Mouse (Mus musculus): Measurements from ENCODE around the gene Cnksr3. TPM values are rescaled to one million over a fixed set of nuclear protein-coding genes. Genes with fewer than 3 reads are reported as not detected.
A peak's percentile ranks its signal among the peaks of the same experiment; 100 is the strongest.

Cnksr3 gene
- polyA plus RNA-seq, 1 experiment from 2014 or later = 5.9 TPM

GRCm38 (mm10) chr10:7118258-7119077, 93.6 kb downstream of the Cnksr3 start:
- H3K27me3 ChIP-seq (replicated peaks) = no peaks in the 10 kb centered on the region
- 53% methylated on average over 10 of the region's 10 CpGs for WGBS
- no peak overlapping the region for H3K9ac ChIP-seq
- H3K27ac ChIP-seq (replicated peaks) = peak overlapping the region; percentile 78
- H3K9me3 ChIP-seq = no peaks in the 10 kb centered on the region
- H3K4me1 ChIP-seq = peaks cover 18% of the 10 kb centered on the region
- H3K4me2 ChIP-seq = peak overlapping the region; percentile 22; the same call in 1 of the 2 replicates
- peaks cover 29% of the 10 kb centered on the region for H3K36me3 ChIP-seq
- no peak overlapping the region for H3K4me3 ChIP-seq
- peak; percentile 77 for ATAC-seq (ENCODE audit: extremely low read depth, insufficient number of reproducible peaks, low FRiP score, low TSS enrichment)

GRCm38 (mm10) chr10:7117785-7118184, 94.3 kb downstream of the Cnksr3 start:
- 33% methylated on average over 7 of the region's 7 CpGs for WGBS

GRCm38 (mm10) chr10:7114796-7115195, 97.2 kb downstream of the Cnksr3 start:
- no peak overlapping the region for H3K9ac ChIP-seq
- no peak overlapping the region for H3K27ac ChIP-seq (replicated peaks)

More at GRCm38 (mm10) chr10:7117785-7118184, 94.3 kb downstream of the Cnksr3 start:
- no peaks in the 10 kb centered on the region for H3K27me3 ChIP-seq (replicated peaks)
- peaks cover 28% of the 10 kb centered on the region for H3K36me3 ChIP-seq
- no peaks in the 10 kb centered on the region for H3K9me3 ChIP-seq
- ATAC-seq (ENCODE audit: extremely low read depth, insufficient number of reproducible peaks, low FRiP score, low TSS enrichment) = peak; percentile 22; the same call in 1 of the 2 replicates
- peak overlapping the region; percentile 19; the same call in 1 of the 2 replicates for H3K9ac ChIP-seq
- H3K4me1 ChIP-seq = peaks cover 18% of the 10 kb centered on the region
- no peak overlapping the region for H3K4me2 ChIP-seq
- H3K4me3 ChIP-seq = no peak overlapping the region
- peak overlapping the region; percentile 78 for H3K27ac ChIP-seq (replicated peaks)

DNA sequence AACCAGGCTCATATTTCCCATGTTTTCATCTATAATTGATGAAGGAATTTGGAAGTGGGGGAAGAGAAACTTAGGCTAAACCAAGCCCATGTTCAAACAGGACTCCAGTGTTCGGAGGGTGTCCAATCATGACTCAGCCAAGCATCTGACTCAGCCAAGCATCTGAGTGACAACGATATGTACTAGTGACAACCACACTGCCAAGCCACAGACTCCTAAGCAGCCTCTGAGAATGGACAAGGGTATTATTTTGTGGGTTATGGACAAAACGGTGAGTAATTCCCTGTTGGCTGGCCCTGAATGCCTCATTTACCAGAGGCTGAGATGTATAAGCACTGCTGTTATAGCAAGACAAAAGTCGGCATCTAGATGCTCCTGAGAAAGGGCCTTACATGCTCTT, 98.3 kb downstream of the Cnksr3 start:
- Histone ChIP-seq H3K4me3 (no peak overlapping the region), H3K27ac (replicated peaks) (no peak overlapping the region)

More at GRCm38 (mm10) chr10:7114796-7115195, 97.2 kb downstream of the Cnksr3 start:
- no peak for ATAC-seq (ENCODE audit: extremely low read depth, insufficient number of reproducible peaks, low FRiP score, low TSS enrichment)
- 83% methylated on average over 5 of the region's 5 CpGs for WGBS
- Histone ChIP-seq H3K4me2 (no peak overlapping the region), H3K9me3 (no peaks in the 10 kb centered on the region), H3K36me3 (peaks cover 9% of the 10 kb centered on the region), H3K27me3 (replicated peaks) (no peaks in the 10 kb centered on the region), H3K4me3 (no peak overlapping the region), H3K4me1 (peaks cover 18% of the 10 kb centered on the region)

GRCm38 (mm10) chr10:7113144-7113543, 98.9 kb downstream of the Cnksr3 start:
- no peak overlapping the region for H3K27ac ChIP-seq (replicated peaks)
- no peak overlapping the region for H3K4me2 ChIP-seq
- ATAC-seq (ENCODE audit: extremely low read depth, insufficient number of reproducible peaks, low FRiP score, low TSS enrichment) = no peak
- H3K9me3 ChIP-seq = no peaks in the 10 kb centered on the region
- no peak overlapping the region for H3K4me3 ChIP-seq
- H3K9ac ChIP-seq = no peak overlapping the region
- peaks cover 6% of the 10 kb centered on the region for H3K4me1 ChIP-seq
- 70% methylated on average over 1 of the region's 1 CpGs for WGBS
- H3K36me3 ChIP-seq = peaks cover 4% of the 10 kb centered on the region; the same call in 1 of the 2 replicates
- no peaks in the 10 kb centered on the region for H3K27me3 ChIP-seq (replicated peaks)

More for the DNA sequence above, 98.3 kb downstream of the Cnksr3 start:
- H3K9me3 ChIP-seq = no peaks in the 10 kb centered on the region
- no peak overlapping the region for H3K4me2 ChIP-seq
- peaks cover 12% of the 10 kb centered on the region for H3K4me1 ChIP-seq
- H3K9ac ChIP-seq = no peak overlapping the region
- no peaks in the 10 kb centered on the region for H3K27me3 ChIP-seq (replicated peaks)
- WGBS = 78% methylated on average over 4 of the region's 4 CpGs
- ATAC-seq (ENCODE audit: extremely low read depth, insufficient number of reproducible peaks, low FRiP score, low TSS enrichment) = no peak
- H3K36me3 ChIP-seq = peaks cover 4% of the 10 kb centered on the region; the same call in 1 of the 2 replicates

DNA sequence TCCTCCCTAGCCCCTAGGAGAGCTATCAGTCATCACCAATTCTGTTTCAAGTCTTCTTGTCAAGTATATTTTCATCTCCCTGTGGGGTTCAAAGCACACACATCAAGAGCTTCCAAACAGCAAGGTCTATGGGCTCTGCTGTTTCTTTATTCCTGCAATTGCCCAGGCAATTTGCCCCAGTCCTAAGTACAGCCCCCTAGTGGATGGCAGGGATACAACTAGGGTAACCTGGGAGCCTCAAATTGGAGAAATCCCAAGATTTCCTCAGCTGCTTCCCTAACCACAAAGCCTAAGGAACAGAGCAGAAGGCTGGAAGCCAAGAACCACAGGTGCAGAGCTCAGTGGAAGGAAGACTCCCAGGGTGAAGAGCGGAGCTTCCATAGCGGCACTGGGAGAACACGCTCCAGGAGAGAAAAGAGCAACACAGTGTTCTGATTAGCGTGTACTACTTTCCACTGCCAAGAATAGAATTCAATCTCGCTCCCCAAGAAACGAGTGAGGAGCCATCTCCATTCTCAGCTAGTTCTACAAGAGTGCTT, 100.5 kb downstream of the Cnksr3 start:
- no peak for ATAC-seq (ENCODE audit: extremely low read depth, insufficient number of reproducible peaks, low FRiP score, low TSS enrichment)
- Histone ChIP-seq H3K9ac (no peak overlapping the region), H3K4me1 (no peaks in the 10 kb centered on the region), H3K27me3 (replicated peaks) (no peaks in the 10 kb centered on the region), H3K27ac (replicated peaks) (no peak overlapping the region), H3K36me3 (peaks cover 1% of the 10 kb centered on the region; the same call in 1 of the 2 replicates), H3K9me3 (peaks cover 3% of the 10 kb centered on the region; the same call in 1 of the 2 replicates), H3K4me2 (no peak overlapping the region), H3K4me3 (no peak overlapping the region)
- WGBS = 72% methylated on average over 6 of the region's 6 CpGs

DNA sequence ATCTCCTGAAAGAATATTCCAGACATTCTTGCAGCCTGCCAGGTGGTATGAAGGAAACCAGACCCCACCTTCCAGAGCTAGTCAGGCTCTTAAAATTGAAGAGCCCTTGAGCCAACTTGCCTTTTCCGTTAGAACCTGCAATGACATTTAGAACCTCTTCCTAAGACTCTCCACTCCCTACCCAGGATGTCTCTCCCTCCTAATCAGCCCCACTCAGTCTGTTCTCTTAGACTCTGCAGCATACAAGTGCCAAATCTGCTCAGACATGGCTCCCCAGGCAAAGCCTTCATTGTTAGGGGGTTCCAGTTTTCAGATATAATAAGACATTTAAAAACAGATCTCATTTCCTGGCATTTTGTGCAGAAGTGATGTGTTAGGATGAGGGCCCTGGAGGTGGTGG, 108.2 kb downstream of the Cnksr3 start:
- no peak for ATAC-seq (ENCODE audit: extremely low read depth, insufficient number of reproducible peaks, low FRiP score, low TSS enrichment)
- Histone ChIP-seq H3K9me3 (peaks cover 3% of the 10 kb centered on the region; the same call in 1 of the 2 replicates), H3K4me1 (no peaks in the 10 kb centered on the region), H3K4me2 (no peak overlapping the region), H3K27ac (replicated peaks) (no peak overlapping the region), H3K9ac (no peak overlapping the region), H3K36me3 (no peaks in the 10 kb centered on the region), H3K27me3 (replicated peaks) (no peaks in the 10 kb centered on the region), H3K4me3 (no peak overlapping the region)
- WGBS = 26% methylated on average over 1 of the region's 1 CpGs

- Histone ChIP-seq H3K9ac (no peak overlapping the region), H3K27ac (replicated peaks) (no peak overlapping the region), H3K4me2 (no peak overlapping the region), H3K27me3 (replicated peaks) (no peaks in the 10 kb centered on the region), H3K4me1 (peaks cover 7% of the 10 kb centered on the region; the same call in 1 of the 2 replicates), H3K36me3 (no peaks in the 10 kb centered on the region), H3K4me3 (no peak overlapping the region), H3K9me3 (no peaks in the 10 kb centered on the region)
- 66% methylated on average over 1 of the region's 1 CpGs for WGBS
- ATAC-seq (ENCODE audit: extremely low read depth, insufficient number of reproducible peaks, low FRiP score, low TSS enrichment) = no peak
Measured at GRCm38 (mm10) chr10:7077971-7078370, 134.1 kb downstream of the Cnksr3 start.

- Histone ChIP-seq H3K4me2 (no peak overlapping the region), H3K9me3 (no peaks in the 10 kb centered on the region), H3K4me1 (peaks cover 7% of the 10 kb centered on the region; the same call in 1 of the 2 replicates), H3K27ac (replicated peaks) (no peak overlapping the region), H3K9ac (no peak overlapping the region), H3K36me3 (no peaks in the 10 kb centered on the region), H3K4me3 (no peak overlapping the region), H3K27me3 (replicated peaks) (no peaks in the 10 kb centered on the region)
- WGBS = 59% methylated on average over 7 of the region's 7 CpGs
- no peak for ATAC-seq (ENCODE audit: extremely low read depth, insufficient number of reproducible peaks, low FRiP score, low TSS enrichment)
Measured at GRCm38 (mm10) chr10:7077389-7077808, 134.6 kb downstream of the Cnksr3 start.

DNA sequence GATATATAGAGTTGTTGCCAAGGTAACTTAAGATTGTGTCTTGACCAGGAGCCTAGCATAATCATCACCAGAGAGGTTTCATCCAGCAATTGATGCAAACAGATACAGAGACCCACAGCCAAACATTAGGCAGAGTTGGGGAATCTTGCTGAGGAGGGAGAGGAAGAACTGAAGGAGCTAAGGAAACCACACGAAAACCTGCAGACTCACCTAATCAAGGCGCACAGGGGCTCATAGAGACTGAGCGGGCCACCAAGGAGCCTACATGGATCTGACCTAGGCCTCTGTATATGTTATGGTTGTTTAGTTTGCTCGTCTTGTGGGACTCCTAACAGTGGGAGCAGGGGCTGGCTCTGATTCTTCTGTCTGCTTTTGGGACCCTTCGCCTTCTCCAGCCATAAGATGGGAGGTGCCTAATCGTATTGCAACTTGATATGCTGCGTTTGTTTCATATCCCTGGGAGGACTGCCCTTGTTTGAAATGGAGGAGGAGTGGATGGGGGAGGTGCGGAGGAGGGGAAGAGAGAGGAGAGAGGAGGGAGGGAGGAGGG, 135.3 kb downstream of the Cnksr3 start:
- H3K4me1 ChIP-seq = peaks cover 7% of the 10 kb centered on the region; the same call in 1 of the 2 replicates
- H3K36me3 ChIP-seq = no peaks in the 10 kb centered on the region
- no peak for ATAC-seq (ENCODE audit: extremely low read depth, insufficient number of reproducible peaks, low FRiP score, low TSS enrichment)
- H3K9ac ChIP-seq = no peak overlapping the region
- no peaks in the 10 kb centered on the region for H3K9me3 ChIP-seq
- peak overlapping the region; percentile 43 for H3K4me2 ChIP-seq
- no peaks in the 10 kb centered on the region for H3K27me3 ChIP-seq (replicated peaks)
- WGBS = 48% methylated on average over 7 of the region's 8 CpGs
- H3K27ac ChIP-seq (replicated peaks) = no peak overlapping the region
- no peak overlapping the region for H3K4me3 ChIP-seq

- Histone ChIP-seq H3K9me3 (no peaks in the 10 kb centered on the region), H3K9ac (no peak overlapping the region), H3K4me2 (peak overlapping the region; percentile 43), H3K36me3 (no peaks in the 10 kb centered on the region), H3K4me3 (no peak overlapping the region), H3K4me1 (peaks cover 7% of the 10 kb centered on the region; the same call in 1 of the 2 replicates), H3K27ac (replicated peaks) (no peak overlapping the region), H3K27me3 (replicated peaks) (no peaks in the 10 kb centered on the region)
- 11% methylated on average over 8 of the region's 8 CpGs for WGBS
- ATAC-seq (ENCODE audit: extremely low read depth, insufficient number of reproducible peaks, low FRiP score, low TSS enrichment) = no peak
Measured at GRCm38 (mm10) chr10:7076201-7076600, 135.8 kb downstream of the Cnksr3 start.
